In genomic region chr12:77060766-77061561, GRCm38 (mm10) we compare ENCODE assay signal across 9 mouse cellular contexts.
DNase-seq lines count a peak whose midpoint lies in the region; ATAC-seq and TF ChIP-seq lines count a peak whose summit lies in the region.
"Had no signal": no experiment of that assay in that cellular context is flagged by ENCODE, and none has a peak within 500 bp of the region (broad histone marks: within the 10 kb centered on the region; RNA-seq: fewer than 3 reads in every experiment).

No protein-coding gene starts in this region.

- H3K27ac ChIP-seq in hindbrain, embryonic 10.5 days, result peak overlapping the region; percentile 66
- H3K27ac ChIP-seq in hindbrain, embryonic 13.5 days, result no peak overlapping the region
- H3K27ac ChIP-seq in embryonic facial prominence, embryonic 11.5 days (replicated peaks; ENCODE audit: low read depth, low read length), result no peak overlapping the region
- no peak overlapping the region for H3K27ac ChIP-seq in hindbrain, postnatal 0 days
- H3K27ac ChIP-seq in liver, embryonic 14.5 days, result no peak overlapping the region
- H3K27ac ChIP-seq: neural tube, embryonic 15.5 days had no signal

- no peak for ATAC-seq in hindbrain, embryonic 13.5 days (ENCODE audit: low FRiP score)
- no peak for ATAC-seq in embryonic facial prominence, embryonic 11.5 days (replicated peaks; ENCODE audit: insufficient number of reproducible peaks, low FRiP score, low TSS enrichment, low read depth)
- no peak for ATAC-seq in hindbrain, postnatal 0 days
- peak; percentile 41; the same call in 1 of the 2 replicates for ATAC-seq in liver, embryonic 14.5 days (ENCODE audit: insufficient read depth)

- TF ChIP-seq EP300 in liver, embryonic 14.5 days (IDR thresholded peaks at IDR 0.05; ENCODE audit: low read depth), result no peak

- H3K9ac ChIP-seq in hindbrain, embryonic 13.5 days, result no peak overlapping the region
- no peak overlapping the region for H3K9ac ChIP-seq in embryonic facial prominence, embryonic 11.5 days (replicated peaks; ENCODE audit: low read length)
- H3K9ac ChIP-seq in hindbrain, postnatal 0 days (replicated peaks; ENCODE audit: low read length), result no peak overlapping the region
- no peak overlapping the region for H3K9ac ChIP-seq in liver, embryonic 14.5 days (replicated peaks)
- H3K9ac ChIP-seq: neural tube, embryonic 15.5 days had no signal

- no peak overlapping the region for H3K4me3 ChIP-seq in hindbrain, embryonic 10.5 days
- H3K4me3 ChIP-seq in hindbrain, embryonic 13.5 days, result no peak overlapping the region
- H3K4me3 ChIP-seq in embryonic facial prominence, embryonic 11.5 days (ENCODE audit: low read depth, low read length), result no peak overlapping the region
- no peak overlapping the region for H3K4me3 ChIP-seq in hindbrain, postnatal 0 days (ENCODE audit: low read length)
- H3K4me3 ChIP-seq in liver, embryonic 14.5 days (ENCODE audit: insufficient read depth in 1 of 2, low read depth in 2 of 2, low read length in 2 of 2), result no peak overlapping the region
- H3K4me3 ChIP-seq: neural tube, embryonic 15.5 days had no signal

- no peaks in the 10 kb centered on the region for H3K36me3 ChIP-seq in hindbrain, embryonic 10.5 days
- H3K36me3 ChIP-seq in hindbrain, embryonic 13.5 days, result no peaks in the 10 kb centered on the region
- no peaks in the 10 kb centered on the region for H3K36me3 ChIP-seq in embryonic facial prominence, embryonic 11.5 days (replicated peaks; ENCODE audit: control insufficient read depth, insufficient read depth, low read depth, low read length)
- H3K36me3 ChIP-seq in hindbrain, postnatal 0 days (ENCODE audit: insufficient read depth, low read length), result no peaks in the 10 kb centered on the region
- H3K36me3 ChIP-seq in liver, embryonic 14.5 days (replicated peaks; ENCODE audit: control insufficient read depth, insufficient read depth, low read depth), result no peaks in the 10 kb centered on the region
- H3K36me3 ChIP-seq: neural tube, embryonic 15.5 days had no signal

- DNase-seq in hindbrain, embryonic 10.5 days (ENCODE audit: low spot score), result no peak
- DNase-seq in embryonic facial prominence, embryonic 11.5 days (ENCODE audit: low spot score), result no peak
- DNase-seq in hindbrain, postnatal 0 days (ENCODE audit: low spot score), result no peak
- DNase-seq in liver, embryonic 14.5 days (ENCODE audit: low read depth in 3 of 3, low spot score in 3 of 3), result no peak
- no peak for DNase-seq in layer of hippocampus, postnatal 25 days (ENCODE audit: extremely low spot score in 1 of 2, low spot score in 1 of 2)
- no peak for DNase-seq in left cerebral cortex, adult 18-20 months (ENCODE audit: low spot score in 2 of 2)
- no peak for DNase-seq in neural tube, embryonic 10.5 days (ENCODE audit: extremely low spot score, low spot score)

- no peaks in the 10 kb centered on the region for H3K9me3 ChIP-seq in hindbrain, embryonic 10.5 days
- no peaks in the 10 kb centered on the region for H3K9me3 ChIP-seq in hindbrain, embryonic 13.5 days
- no peaks in the 10 kb centered on the region for H3K9me3 ChIP-seq in embryonic facial prominence, embryonic 11.5 days (replicated peaks; ENCODE audit: control insufficient read depth, low read length)
- H3K9me3 ChIP-seq in hindbrain, postnatal 0 days (ENCODE audit: low read length), result no peaks in the 10 kb centered on the region
- no peaks in the 10 kb centered on the region for H3K9me3 ChIP-seq in liver, embryonic 14.5 days (ENCODE audit: control insufficient read depth, low read length)
- H3K9me3 ChIP-seq: neural tube, embryonic 15.5 days had no signal

- H3K27me3 ChIP-seq in hindbrain, embryonic 10.5 days (ENCODE audit: insufficient read depth, poor library complexity, severe bottlenecking), result peaks cover 25% of the 10 kb centered on the region
- no peaks in the 10 kb centered on the region for H3K27me3 ChIP-seq in hindbrain, embryonic 13.5 days
- no peaks in the 10 kb centered on the region for H3K27me3 ChIP-seq in embryonic facial prominence, embryonic 11.5 days (ENCODE audit: control insufficient read depth, insufficient read depth, low read length)
- no peaks in the 10 kb centered on the region for H3K27me3 ChIP-seq in hindbrain, postnatal 0 days (ENCODE audit: insufficient read depth, low read length)
- H3K27me3 ChIP-seq in liver, embryonic 14.5 days (ENCODE audit: control insufficient read depth, insufficient read depth, low read length), result no peaks in the 10 kb centered on the region
- H3K27me3 ChIP-seq: neural tube, embryonic 15.5 days had no signal

- 69% methylated on average over 9 of the region's 9 CpGs for WGBS in hindbrain, embryonic 10.5 days
- 67% methylated on average over 9 of the region's 9 CpGs for whole genome bisulfite sequencing in hindbrain, embryonic 13.5 days
- 65% methylated on average over 9 of the region's 9 CpGs for WGBS in embryonic facial prominence, embryonic 11.5 days
- WGBS in hindbrain, postnatal 0 days, result 70% methylated on average over 9 of the region's 9 CpGs
- WGBS in liver, embryonic 14.5 days (ENCODE audit: insufficient replicate concordance), result 44% methylated on average over 9 of the region's 9 CpGs

- H3K4me1 ChIP-seq in hindbrain, embryonic 10.5 days (replicated peaks), result peaks cover 25% of the 10 kb centered on the region
- peaks cover 4% of the 10 kb centered on the region; the same call in 1 of the 2 replicates for H3K4me1 ChIP-seq in hindbrain, embryonic 13.5 days (replicated peaks)
- H3K4me1 ChIP-seq in embryonic facial prominence, embryonic 11.5 days (ENCODE audit: control insufficient read depth, insufficient read depth, low read length), result no peaks in the 10 kb centered on the region
- H3K4me1 ChIP-seq in hindbrain, postnatal 0 days (ENCODE audit: insufficient read depth, low read length), result no peaks in the 10 kb centered on the region
- H3K4me1 ChIP-seq in liver, embryonic 14.5 days (replicated peaks; ENCODE audit: control insufficient read depth in 2 of 2, insufficient read depth in 2 of 2, low read length in 1 of 2), result peaks cover 9 to 36% of the 10 kb centered on the region in 2 experiments
- H3K4me1 ChIP-seq: neural tube, embryonic 15.5 days had no signal

- no peak for TF ChIP-seq CTCF in hindbrain, postnatal 0 days (IDR thresholded peaks at IDR 0.05; ENCODE audit: low read depth)
- no peak for TF ChIP-seq CTCF in liver, embryonic 14.5 days (IDR thresholded peaks at IDR 0.05; ENCODE audit: low read depth)

- H3K4me2 ChIP-seq in hindbrain, embryonic 13.5 days, result no peak overlapping the region
- peak overlapping the region; percentile 8; the same call in 1 of the 2 replicates for H3K4me2 ChIP-seq in embryonic facial prominence, embryonic 11.5 days (ENCODE audit: low read depth, low read length)
- H3K4me2 ChIP-seq in hindbrain, postnatal 0 days (ENCODE audit: low read depth, low read length), result peak overlapping the region; percentile 37; the same call in 1 of the 2 replicates
- peak overlapping the region; percentile 65 for H3K4me2 ChIP-seq in liver, embryonic 14.5 days (ENCODE audit: low read depth)
